Mouse (Mus musculus) limb, embryonic 12.5 days (tissue): ENCODE results near the gene Pard3. TPM values are rescaled to one million over a fixed set of nuclear protein-coding genes. Genes with fewer than 3 reads are reported as not detected.

Source experiments
- ATAC-seq: fragments of 200-750 bp; cut with Nextera tagmentation; 2 replicates; pipeline ENCODE4 v1.8.0; 2017; ENCODE audit warnings: low read depth, moderate TSS enrichment; ENCODE audit not compliant: insufficient number of reproducible peaks, insufficient read depth, low FRiP score, low TSS enrichment
- H3K27ac ChIP-seq: fragments of 300-500 bp; sonication (generic); 2 replicates; pipeline ENCODE4 v1.5.1; 2016; ENCODE audit warnings: mild to moderate bottlenecking, moderate library complexity
- H3K27me3 ChIP-seq: fragments of 300-500 bp; sonication (generic); 2 replicates; pipeline ENCODE4 v1.6.1; 2016; ENCODE audit warnings: mild to moderate bottlenecking, moderate library complexity
- H3K36me3 ChIP-seq: fragments of 300-500 bp; sonication (generic); 2 replicates; pipeline ENCODE4 v1.6.1; 2016; ENCODE audit warnings: mild to moderate bottlenecking, moderate library complexity
- H3K4me1 ChIP-seq: fragments of 300-500 bp; sonication (generic); replicated peaks from 2 replicates; pipeline ENCODE4 v1.6.1; 2016
- H3K4me2 ChIP-seq: fragments of 300-500 bp; sonication (generic); 2 replicates; pipeline ENCODE4 v1.6.1; 2016; ENCODE audit warnings: mild to moderate bottlenecking, moderate library complexity
- H3K4me3 ChIP-seq: fragments of 300-500 bp; sonication (generic); replicated peaks from 2 replicates; pipeline ENCODE4 v1.5.1; 2016; ENCODE audit warnings: mild to moderate bottlenecking
- H3K9ac ChIP-seq: fragments of 300-500 bp; sonication (generic); replicated peaks from 2 replicates; pipeline ENCODE4 v1.6.1; 2016; ENCODE audit warnings: mild to moderate bottlenecking, moderate library complexity
- H3K9me3 ChIP-seq: fragments of 300-500 bp; sonication (generic); 2 replicates; pipeline ENCODE4 v1.6.1; 2016; ENCODE audit warnings: mild to moderate bottlenecking, moderate library complexity
- WGBS: fragments of 180-500 bp; shearing (Covaris S2); methylation state at CpG from one replicate; pipeline ENCODE4 v1.1.7; 2016; 5-methylcytosine and 5-hydroxymethylcytosine counted together
- polyA plus RNA-seq: library from polyadenylated mRNA; unstranded; fragments of >200 nt; fragmentation: Nextera tagmentation; extraction: Ambion mirVana; gene quantifications from 2 replicates; pipeline ENCODE4 v1.2.1, GENCODE M21; 2016

The Pard3 gene
- polyA plus RNA-seq, 1 experiment from 2014 or later = 50.6 TPM

DNA sequence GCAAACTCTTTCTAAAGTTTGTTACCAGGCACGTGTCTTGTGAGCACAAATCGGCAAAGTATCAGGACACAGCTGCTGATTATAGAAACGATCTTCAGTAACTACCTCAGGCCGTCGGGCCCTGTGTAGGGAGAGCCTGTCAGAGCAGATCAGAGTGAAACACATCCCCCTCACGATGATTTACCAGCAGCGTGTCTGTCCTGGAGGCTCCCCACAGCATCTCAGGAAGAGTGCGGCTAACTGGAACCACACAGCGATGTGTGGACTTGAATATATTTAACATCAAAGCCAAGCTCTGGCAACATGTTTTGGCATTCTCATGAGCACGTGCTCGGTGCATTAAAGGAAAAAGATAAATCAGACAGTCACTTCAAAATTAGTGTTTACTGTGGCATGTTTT is 493.3 kb downstream of the Pard3 start:
- Histone ChIP-seq H3K9me3 (no peaks in the 10 kb centered on the region), H3K36me3 (0 out of 2 replicates have a peak, but pooled peaks cover 5% of the 10 kb centered on the region), H3K4me3 (no peak overlapping the region), H3K27me3 (no peaks in the 10 kb centered on the region), H3K27ac (no peak overlapping the region), H3K4me2 (no peak overlapping the region), H3K9ac (no peak overlapping the region), H3K4me1 (peaks cover 38% of the 10 kb centered on the region)
- no peak for ATAC-seq
- 17% methylated on average over 11 of the region's 11 CpGs for WGBS

DNA sequence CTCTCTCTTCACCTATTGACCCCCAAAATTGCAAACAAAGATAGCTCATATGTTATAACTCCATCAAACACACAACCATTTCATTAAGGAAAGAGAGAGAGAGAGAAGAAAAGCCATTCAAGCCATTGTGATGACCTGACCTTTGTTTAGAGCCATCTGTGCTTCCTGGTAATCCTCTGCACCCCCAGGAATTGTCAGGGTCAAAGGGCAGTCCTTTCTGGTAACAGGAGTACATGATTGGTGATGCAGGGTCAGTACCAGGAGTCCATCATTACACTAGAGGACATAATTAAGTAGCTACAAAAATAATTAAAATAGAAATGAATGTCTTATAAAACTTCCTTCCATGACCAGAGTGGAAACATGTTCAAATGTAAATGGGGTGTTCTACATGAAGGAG is 493.9 kb downstream of the Pard3 start:
- H3K4me3 ChIP-seq = no peak overlapping the region
- no peaks in the 10 kb centered on the region for H3K9me3 ChIP-seq
- no peak overlapping the region for H3K27ac ChIP-seq
- no peak for ATAC-seq
- no peaks in the 10 kb centered on the region for H3K27me3 ChIP-seq
- H3K36me3 ChIP-seq = 0 out of 2 replicates have a peak, but pooled peaks cover 9% of the 10 kb centered on the region
- no peak overlapping the region for H3K4me2 ChIP-seq
- peaks cover 32% of the 10 kb centered on the region for H3K4me1 ChIP-seq
- H3K9ac ChIP-seq = no peak overlapping the region

DNA sequence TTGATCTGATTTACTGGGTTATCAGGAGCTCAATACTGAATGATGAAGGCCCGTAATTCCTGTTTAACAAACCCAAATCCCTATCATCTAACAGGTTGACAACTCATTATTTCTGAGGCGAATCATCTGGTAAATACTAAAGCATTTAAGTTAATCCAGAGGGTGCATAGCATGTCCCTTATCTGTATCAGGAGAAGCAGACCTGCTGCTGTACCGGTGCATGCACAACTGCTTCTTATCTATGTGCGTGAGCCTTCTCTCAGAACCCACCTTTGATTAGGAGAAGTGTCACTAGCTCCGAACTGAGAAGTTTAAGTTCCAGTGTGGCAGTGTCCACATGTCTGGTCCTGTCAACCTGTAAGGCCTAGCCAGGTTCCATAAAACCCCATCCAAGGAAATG is 499.9 kb downstream of the Pard3 start:
- WGBS = 90% methylated on average over 5 of the region's 5 CpGs
- no peak for ATAC-seq
- no peak overlapping the region for H3K27ac ChIP-seq
- H3K27me3 ChIP-seq = no peaks in the 10 kb centered on the region
- H3K9me3 ChIP-seq = no peaks in the 10 kb centered on the region
- H3K4me2 ChIP-seq = no peak overlapping the region
- H3K36me3 ChIP-seq = 0 out of 2 replicates have a peak, but pooled peaks cover 9% of the 10 kb centered on the region
- peaks cover 4% of the 10 kb centered on the region; the same call in 1 of the 2 replicates for H3K4me1 ChIP-seq
- no peak overlapping the region for H3K4me3 ChIP-seq
- H3K9ac ChIP-seq = no peak overlapping the region

DNA sequence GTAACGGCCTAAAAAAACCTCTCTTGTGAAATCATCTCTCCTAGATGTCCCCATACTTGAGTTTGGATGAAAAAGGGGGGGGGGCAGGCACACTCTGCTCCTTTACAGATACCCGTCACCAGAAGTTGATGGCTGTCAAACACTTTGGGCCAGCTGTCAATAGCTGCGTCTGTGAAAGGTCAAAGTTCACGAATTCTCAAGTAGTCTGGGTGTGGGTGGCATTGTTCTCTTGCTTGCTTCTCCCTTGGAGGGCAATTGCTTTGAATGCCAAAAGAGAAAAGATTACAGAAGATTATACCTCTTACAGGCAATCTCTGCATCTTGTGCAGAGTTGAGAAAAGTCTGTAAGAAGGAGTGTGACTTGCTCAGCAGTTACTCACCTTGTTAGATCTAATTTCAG is 500.7 kb downstream of the Pard3 start:
- H3K4me3 ChIP-seq = no peak overlapping the region
- no peak overlapping the region for H3K4me2 ChIP-seq
- 62% methylated on average over 4 of the region's 4 CpGs for WGBS
- H3K27ac ChIP-seq = no peak overlapping the region
- no peak for ATAC-seq
- H3K9me3 ChIP-seq = no peaks in the 10 kb centered on the region
- H3K9ac ChIP-seq = no peak overlapping the region
- no peaks in the 10 kb centered on the region for H3K4me1 ChIP-seq
- 0 out of 2 replicates have a peak, but pooled peaks cover 9% of the 10 kb centered on the region for H3K36me3 ChIP-seq
- H3K27me3 ChIP-seq = no peaks in the 10 kb centered on the region

DNA sequence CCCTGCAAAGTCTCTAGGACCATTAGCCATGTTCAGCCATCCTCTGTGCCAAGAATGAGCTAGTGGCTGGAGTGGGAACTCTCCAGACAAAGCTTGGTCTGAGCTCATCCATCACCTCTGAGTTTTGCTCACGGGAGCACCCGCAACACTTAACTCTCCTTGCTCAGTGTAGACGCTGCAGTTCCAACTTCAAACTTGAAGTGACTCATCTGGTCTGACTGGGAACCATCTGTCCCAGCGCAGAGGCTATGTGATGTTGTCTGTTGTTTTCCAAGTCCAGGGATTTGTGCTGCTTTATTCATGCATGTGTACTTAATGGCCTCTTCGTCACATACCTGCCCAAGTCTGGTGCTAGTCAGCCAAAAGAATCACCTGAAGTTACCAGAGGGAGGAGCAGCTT is 505.5 kb downstream of the Pard3 start:
- H3K27ac ChIP-seq = no peak overlapping the region
- 91% methylated on average over 5 of the region's 5 CpGs for WGBS
- no peaks in the 10 kb centered on the region for H3K27me3 ChIP-seq
- H3K4me1 ChIP-seq = peaks cover 12% of the 10 kb centered on the region
- no peak overlapping the region for H3K4me3 ChIP-seq
- H3K9me3 ChIP-seq = no peaks in the 10 kb centered on the region
- H3K9ac ChIP-seq = no peak overlapping the region
- ATAC-seq = no peak
- no peak overlapping the region for H3K4me2 ChIP-seq
- no peaks in the 10 kb centered on the region for H3K36me3 ChIP-seq

DNA sequence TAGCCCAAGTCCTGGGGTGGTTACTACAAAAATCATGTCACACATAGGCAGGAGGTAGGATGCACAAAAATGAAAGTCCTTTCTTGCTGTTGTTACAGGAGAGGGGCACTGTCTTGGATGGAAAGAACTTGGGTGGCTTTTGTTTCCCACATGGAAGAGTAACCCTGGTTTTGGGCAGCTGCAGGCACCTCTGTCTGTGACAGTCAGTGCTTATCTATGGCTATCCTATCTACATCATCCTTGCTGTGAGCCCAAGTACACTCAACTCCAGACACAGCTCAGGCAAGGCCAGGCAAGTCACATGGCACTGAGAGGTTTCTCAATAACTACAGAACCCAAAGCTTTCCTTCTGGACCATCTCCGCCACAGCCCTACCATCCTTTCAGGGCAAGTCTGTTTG is 506.8 kb downstream of the Pard3 start:
- no peak overlapping the region for H3K9ac ChIP-seq
- no peak overlapping the region for H3K4me2 ChIP-seq
- no peaks in the 10 kb centered on the region for H3K9me3 ChIP-seq
- H3K36me3 ChIP-seq = no peaks in the 10 kb centered on the region
- peaks cover 12% of the 10 kb centered on the region for H3K4me1 ChIP-seq
- no peaks in the 10 kb centered on the region for H3K27me3 ChIP-seq
- no peak overlapping the region for H3K27ac ChIP-seq
- WGBS = 85% methylated on average over 1 of the region's 1 CpGs
- no peak for ATAC-seq
- no peak overlapping the region for H3K4me3 ChIP-seq

DNA sequence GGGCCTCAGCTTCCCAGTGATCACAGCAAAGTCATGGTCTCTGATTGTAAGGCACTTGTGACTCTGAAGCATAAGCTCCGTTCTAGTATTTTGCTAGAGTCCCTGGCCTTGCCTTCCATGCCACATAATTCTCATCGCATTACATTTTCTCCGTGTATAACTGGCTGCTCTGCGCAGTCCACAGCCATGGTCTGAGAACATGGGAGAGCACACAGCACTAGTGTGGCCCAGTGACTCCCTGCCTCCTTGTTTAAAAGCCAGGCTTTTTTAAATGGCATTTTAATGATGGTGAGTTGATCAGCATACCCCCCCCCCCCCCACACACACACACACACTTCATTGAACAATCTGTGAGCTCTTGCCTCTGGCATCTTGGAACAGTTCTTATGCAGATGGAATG is 508.8 kb downstream of the Pard3 start:
- no peaks in the 10 kb centered on the region for H3K9me3 ChIP-seq

DNA sequence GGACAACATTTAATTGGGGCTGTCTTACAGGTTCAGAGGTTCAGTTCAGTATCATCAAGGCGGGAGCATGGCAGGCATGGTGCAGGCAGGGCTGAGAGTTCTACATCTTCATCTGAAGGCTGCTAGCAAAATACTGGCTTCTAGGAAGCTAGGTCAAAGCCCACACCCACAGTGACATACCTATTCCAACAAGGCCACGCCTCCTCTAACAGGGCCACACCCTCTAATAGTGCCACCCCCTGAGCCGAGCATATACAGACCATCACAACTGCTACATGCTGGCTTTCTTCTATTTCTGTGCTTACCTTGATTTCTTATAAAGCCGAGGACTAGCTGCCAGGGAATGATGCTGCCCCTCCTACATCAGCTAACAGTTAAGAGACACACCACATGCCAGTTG is 513.0 kb downstream of the Pard3 start:
- Histone ChIP-seq H3K4me1 (peaks cover 8% of the 10 kb centered on the region), H3K27me3 (no peaks in the 10 kb centered on the region), H3K9ac (no peak overlapping the region), H3K36me3 (no peaks in the 10 kb centered on the region), H3K27ac (no peak overlapping the region), H3K9me3 (no peaks in the 10 kb centered on the region), H3K4me2 (no peak overlapping the region), H3K4me3 (no peak overlapping the region)
- WGBS = 87% methylated on average over 4 of the region's 4 CpGs
- ATAC-seq = no peak

More for the DNA sequence above, 508.8 kb downstream of the Pard3 start:
- Histone ChIP-seq H3K4me2 (no peak overlapping the region), H3K36me3 (no peaks in the 10 kb centered on the region), H3K27me3 (no peaks in the 10 kb centered on the region), H3K4me3 (no peak overlapping the region), H3K27ac (no peak overlapping the region), H3K9ac (no peak overlapping the region), H3K4me1 (peaks cover 12% of the 10 kb centered on the region)
- WGBS = 83% methylated on average over 4 of the region's 4 CpGs
- no peak for ATAC-seq

DNA sequence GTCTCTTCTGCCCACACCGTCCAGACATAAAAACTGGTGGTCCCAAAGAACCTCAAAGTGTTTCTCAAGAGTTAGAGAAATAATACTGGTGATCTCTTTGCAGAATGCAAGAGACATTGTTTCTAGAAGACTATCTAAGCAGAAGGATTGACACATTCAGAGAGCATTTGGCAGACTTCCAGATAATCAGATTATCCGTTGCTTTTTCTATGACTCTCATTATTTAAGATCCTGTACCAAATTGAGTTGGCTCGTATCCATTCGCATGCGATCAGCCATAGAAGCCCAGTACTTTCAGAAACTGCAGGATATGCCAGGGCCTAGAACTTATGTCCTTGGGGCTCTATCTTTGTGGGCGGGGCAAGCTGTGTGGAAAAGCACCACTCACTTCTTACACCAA is 514.0 kb downstream of the Pard3 start:
- no peak overlapping the region for H3K9ac ChIP-seq
- H3K36me3 ChIP-seq = no peaks in the 10 kb centered on the region
- ATAC-seq = no peak
- peaks cover 17% of the 10 kb centered on the region for H3K4me1 ChIP-seq
- no peaks in the 10 kb centered on the region for H3K9me3 ChIP-seq
- no peak overlapping the region for H3K27ac ChIP-seq
- H3K4me2 ChIP-seq = no peak overlapping the region
- no peak overlapping the region for H3K4me3 ChIP-seq
- 89% methylated on average over 6 of the region's 6 CpGs for WGBS
- H3K27me3 ChIP-seq = no peaks in the 10 kb centered on the region

DNA sequence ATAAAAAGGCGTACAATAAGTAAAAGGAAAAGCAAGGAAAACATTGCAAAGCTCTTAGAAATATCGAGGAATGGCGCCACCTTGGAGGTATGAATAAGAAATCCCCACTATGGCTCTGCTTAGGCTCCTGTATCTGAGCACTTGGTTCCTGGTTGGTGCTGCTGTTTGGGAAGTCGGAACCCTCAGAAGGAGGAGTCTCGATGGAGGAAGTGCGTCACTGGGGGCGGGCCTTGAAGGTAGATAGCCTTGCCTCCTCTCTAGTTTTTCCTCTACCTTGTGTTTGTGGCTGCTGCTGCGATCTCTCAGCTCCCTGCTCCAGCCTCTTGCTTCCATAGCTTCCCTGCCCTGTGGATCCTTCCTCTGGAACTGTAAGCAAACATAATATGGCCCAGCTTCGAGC is 515.7 kb downstream of the Pard3 start:
- 87% methylated on average over 9 of the region's 9 CpGs for WGBS
- Histone ChIP-seq H3K4me1 (peaks cover 28% of the 10 kb centered on the region), H3K9ac (no peak overlapping the region), H3K27ac (no peak overlapping the region), H3K9me3 (no peaks in the 10 kb centered on the region), H3K36me3 (no peaks in the 10 kb centered on the region), H3K4me3 (no peak overlapping the region), H3K4me2 (no peak overlapping the region), H3K27me3 (no peaks in the 10 kb centered on the region)
- no peak for ATAC-seq

DNA sequence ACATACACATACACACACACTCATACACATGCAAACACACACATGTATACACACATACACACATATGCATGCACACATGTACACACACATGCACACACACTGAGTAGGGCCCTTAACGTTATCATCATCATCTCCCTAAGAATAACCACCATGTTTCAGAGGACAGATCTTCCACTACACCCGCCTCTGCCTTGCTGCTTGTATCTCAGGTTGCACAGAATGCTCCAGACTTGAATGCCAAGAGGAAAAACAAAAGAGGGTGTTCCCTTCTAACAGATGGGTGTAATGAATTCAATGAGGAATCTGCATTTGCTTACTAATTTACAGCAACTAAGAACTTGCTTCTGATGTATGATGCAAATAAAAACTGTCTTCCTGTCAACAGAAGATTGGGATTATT is 519.7 kb downstream of the Pard3 start:
- H3K4me3 ChIP-seq = no peak overlapping the region
- H3K27me3 ChIP-seq = no peaks in the 10 kb centered on the region
- H3K9ac ChIP-seq = no peak overlapping the region
- WGBS = 86% methylated on average over 2 of the region's 2 CpGs
- no peaks in the 10 kb centered on the region for H3K36me3 ChIP-seq
- peaks cover 50% of the 10 kb centered on the region for H3K4me1 ChIP-seq
- H3K27ac ChIP-seq = no peak overlapping the region
- no peak for ATAC-seq
- no peak overlapping the region for H3K4me2 ChIP-seq
- no peaks in the 10 kb centered on the region for H3K9me3 ChIP-seq

DNA sequence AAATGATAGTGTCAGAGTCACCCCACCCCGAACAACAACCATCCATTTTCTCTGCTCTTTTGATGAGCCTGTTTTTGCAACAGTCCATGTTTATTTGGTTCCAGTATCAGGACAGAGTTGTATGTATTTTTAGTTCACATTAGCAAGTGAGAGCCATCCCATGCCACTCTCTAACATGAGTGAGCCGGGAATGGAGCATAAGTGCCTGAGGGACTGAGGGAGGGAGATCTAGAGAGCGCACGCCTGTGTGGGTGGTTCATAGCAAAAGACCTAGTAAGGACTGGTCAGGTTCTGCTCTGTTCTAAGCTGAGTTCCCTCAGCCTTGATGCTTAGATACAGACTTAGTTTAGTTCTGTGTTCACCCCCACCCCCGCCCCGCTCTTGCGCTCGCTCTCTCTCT is 521.9 kb downstream of the Pard3 start:
- no peaks in the 10 kb centered on the region for H3K9me3 ChIP-seq
- H3K4me3 ChIP-seq = no peak overlapping the region
- ATAC-seq = no peak
- H3K27me3 ChIP-seq = no peaks in the 10 kb centered on the region
- no peak overlapping the region for H3K27ac ChIP-seq
- no peak overlapping the region for H3K4me2 ChIP-seq
- peaks cover 49% of the 10 kb centered on the region for H3K4me1 ChIP-seq
- H3K36me3 ChIP-seq = no peaks in the 10 kb centered on the region
- WGBS = 87% methylated on average over 8 of the region's 8 CpGs
- H3K9ac ChIP-seq = no peak overlapping the region
